Mouse (Mus musculus): ENCODE measurements at regions not wholly inside any gene's neighbourhood (a gene's known extent, or its start where the extent isn't known, plus 50 kb on each side); places are given as distances from the start of the nearest gene placed in this dataset.
A peak's percentile ranks its signal among the peaks of the same experiment; 100 is the strongest.

- DNase-seq, result peak; percentile 73
These were observed 58.4 kb upstream of the Arhgap32 start for GRCm38 (mm10) chr9:32057427-32058115.

DNA sequence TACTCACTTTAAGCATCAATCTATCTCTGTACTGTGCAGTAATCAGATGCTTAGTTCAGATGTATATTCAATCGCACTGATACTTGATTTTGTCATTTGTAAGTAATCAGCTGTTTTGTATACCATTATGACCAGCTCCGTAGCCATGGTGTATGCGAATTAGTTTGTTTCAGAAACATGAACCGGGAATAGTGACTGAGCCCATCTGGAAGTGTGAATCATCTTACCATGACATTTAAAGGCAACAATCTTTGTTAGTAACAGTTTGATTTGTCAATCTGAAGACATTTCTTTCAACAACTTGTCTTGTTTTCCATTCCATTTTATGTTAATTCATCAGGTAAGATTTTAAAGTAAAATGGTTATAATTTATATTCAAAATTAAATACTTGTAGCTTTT, 53.2 kb upstream of the Arhgap32 start:
- no peak for DNase-seq

- no peak for DNase-seq
These were observed 52.4 kb upstream of the Arhgap32 start for GRCm38 (mm10) chr9:32063541-32063940.

DNA sequence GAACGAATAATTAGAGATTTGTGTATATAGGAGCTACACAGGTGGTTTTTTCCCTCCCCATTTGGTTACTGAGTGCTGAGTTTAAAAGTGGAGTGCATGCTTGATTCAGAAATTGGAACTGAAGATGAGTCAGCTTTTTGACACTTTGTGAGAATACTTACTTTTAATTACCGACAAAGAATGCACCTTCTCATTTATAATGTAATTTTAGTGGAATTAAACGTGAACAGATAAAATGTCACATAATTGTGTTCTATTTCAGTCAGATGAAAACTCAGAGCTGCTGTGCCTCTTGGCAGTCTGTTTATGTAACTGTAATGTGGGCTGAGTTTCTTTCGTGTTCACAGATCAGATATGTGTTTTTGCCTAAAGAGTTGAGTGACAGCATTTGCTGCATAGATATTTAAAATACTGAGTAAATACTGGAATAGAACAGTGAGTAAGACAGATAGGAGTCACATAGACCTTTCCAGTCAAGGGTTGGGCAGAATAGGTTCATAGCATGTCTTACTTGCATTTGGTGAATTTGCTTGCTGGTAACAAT, 51.9 kb upstream of the Arhgap32 start:
- DNase-seq, result peak; percentile 29

Measured in layer of hippocampus, adult 9-11 months (tissue).